Mouse (Mus musculus): ENCODE results near the gene Map3k12. TPM values are rescaled to one million over a fixed set of nuclear protein-coding genes. Genes with fewer than 3 reads are reported as not detected.

The Map3k12 gene
- polyA plus RNA-seq, 1 experiment from 2014 or later, result 53.9 TPM

GRCm38 (mm10) chr15:102468675-102469370 lies 48.0 kb downstream of the Map3k12 start:
- Histone ChIP-seq H3K9ac (replicated peaks) (no peak overlapping the region), H3K4me3 (replicated peaks) (no peak overlapping the region), H3K27ac (no peak overlapping the region), H3K36me3 (peaks cover 3% of the 10 kb centered on the region; the same call in 1 of the 2 replicates), H3K9me3 (no peaks in the 10 kb centered on the region), H3K4me2 (replicated peaks) (no peak overlapping the region), H3K4me1 (replicated peaks) (peaks cover 21% of the 10 kb centered on the region), H3K27me3 (no peaks in the 10 kb centered on the region)
- WGBS, result 94% methylated on average over 9 of the region's 9 CpGs
- ATAC-seq, result no peak

GRCm38 (mm10) chr15:102463666-102464065 lies 53.2 kb downstream of the Map3k12 start:
- no peak overlapping the region for H3K9ac ChIP-seq (replicated peaks)
- H3K27ac ChIP-seq, result no peak overlapping the region
- H3K27me3 ChIP-seq, result no peaks in the 10 kb centered on the region
- H3K4me1 ChIP-seq (replicated peaks), result peaks cover 22% of the 10 kb centered on the region
- H3K9me3 ChIP-seq, result no peaks in the 10 kb centered on the region
- no peak for ATAC-seq
- no peak overlapping the region for H3K4me2 ChIP-seq (replicated peaks)
- no peak overlapping the region for H3K4me3 ChIP-seq (replicated peaks)
- H3K36me3 ChIP-seq, result peaks cover 16% of the 10 kb centered on the region

GRCm38 (mm10) chr15:102461430-102462075 lies 55.3 kb downstream of the Map3k12 start:
- H3K4me3 ChIP-seq (replicated peaks), result no peak overlapping the region
- H3K9me3 ChIP-seq, result no peaks in the 10 kb centered on the region
- H3K27ac ChIP-seq, result no peak overlapping the region
- no peak for ATAC-seq
- no peak overlapping the region; the same call in 1 of the 2 replicates for H3K4me2 ChIP-seq (replicated peaks)
- H3K4me1 ChIP-seq (replicated peaks), result peaks cover 22% of the 10 kb centered on the region
- H3K9ac ChIP-seq (replicated peaks), result no peak overlapping the region
- H3K36me3 ChIP-seq, result peaks cover 15% of the 10 kb centered on the region
- H3K27me3 ChIP-seq, result no peaks in the 10 kb centered on the region
- WGBS, result 83% methylated on average over 9 of the region's 9 CpGs

- H3K9ac ChIP-seq (replicated peaks), result 0 out of 2 replicates have a peak overlapping the region, but pooled peaks have one; percentile 2
- H3K9me3 ChIP-seq, result no peaks in the 10 kb centered on the region
- no peak overlapping the region for H3K27ac ChIP-seq
- H3K27me3 ChIP-seq, result no peaks in the 10 kb centered on the region
- peaks cover 15% of the 10 kb centered on the region for H3K36me3 ChIP-seq
- WGBS, result 70% methylated on average over 4 of the region's 4 CpGs
- H3K4me1 ChIP-seq (replicated peaks), result peaks cover 22% of the 10 kb centered on the region
- no peak for ATAC-seq
- no peak overlapping the region for H3K4me3 ChIP-seq (replicated peaks)
- peak overlapping the region; percentile 15; the same call in 1 of the 2 replicates for H3K4me2 ChIP-seq (replicated peaks)
These were observed 55.9 kb downstream of the Map3k12 start for GRCm38 (mm10) chr15:102460971-102461370.

GRCm38 (mm10) chr15:102460409-102460808 lies 56.5 kb downstream of the Map3k12 start:
- WGBS, result 85% methylated on average over 12 of the region's 12 CpGs
- no peaks in the 10 kb centered on the region for H3K27me3 ChIP-seq
- peak overlapping the region; percentile 15; the same call in 1 of the 2 replicates for H3K4me2 ChIP-seq (replicated peaks)
- H3K4me3 ChIP-seq (replicated peaks), result no peak overlapping the region
- no peak for ATAC-seq
- H3K4me1 ChIP-seq (replicated peaks), result peaks cover 22% of the 10 kb centered on the region
- no peaks in the 10 kb centered on the region for H3K9me3 ChIP-seq
- H3K27ac ChIP-seq, result no peak overlapping the region
- H3K9ac ChIP-seq (replicated peaks), result peak overlapping the region; percentile 2; the same call in 1 of the 2 replicates
- H3K36me3 ChIP-seq, result peaks cover 15% of the 10 kb centered on the region

- ATAC-seq, result no peak
- Histone ChIP-seq H3K27ac (no peak overlapping the region), H3K27me3 (no peaks in the 10 kb centered on the region), H3K4me1 (replicated peaks) (peaks cover 22% of the 10 kb centered on the region), H3K4me3 (replicated peaks) (peak overlapping the region; percentile 52; the same call in 1 of the 2 replicates), H3K9ac (replicated peaks) (peak overlapping the region; percentile 61), H3K36me3 (peaks cover 15% of the 10 kb centered on the region), H3K4me2 (replicated peaks) (peak overlapping the region; percentile 66), H3K9me3 (no peaks in the 10 kb centered on the region)
- WGBS, result 76% methylated on average over 5 of the region's 5 CpGs
These were observed 57.0 kb downstream of the Map3k12 start for GRCm38 (mm10) chr15:102459847-102460246.

GRCm38 (mm10) chr15:102459381-102459780 lies 57.5 kb downstream of the Map3k12 start:
- 0 out of 2 replicates have a peak, but pooled peaks have one; percentile 40 for ATAC-seq
- Histone ChIP-seq H3K36me3 (peaks cover 15% of the 10 kb centered on the region), H3K4me1 (replicated peaks) (peaks cover 22% of the 10 kb centered on the region), H3K4me2 (replicated peaks) (peak overlapping the region; percentile 66), H3K27me3 (no peaks in the 10 kb centered on the region), H3K27ac (no peak overlapping the region; the same call in 1 of the 2 replicates), H3K4me3 (replicated peaks) (peak overlapping the region; percentile 52), H3K9me3 (no peaks in the 10 kb centered on the region), H3K9ac (replicated peaks) (peak overlapping the region; percentile 61)
- 42% methylated on average over 6 of the region's 6 CpGs for WGBS

- ATAC-seq, result peak; percentile 92
- Histone ChIP-seq H3K9ac (replicated peaks) (peak within 1 kb of the TSS; percentile 61), H3K4me3 (replicated peaks) (peak within 1 kb of the TSS; percentile 52), H3K27ac (peak within 1 kb of the TSS; percentile 10; the same call in 1 of the 2 replicates), H3K9me3 (no peaks in the 10 kb centered on the region), H3K4me2 (replicated peaks) (peak within 1 kb of the TSS; percentile 66), H3K27me3 (no peaks in the 10 kb centered on the region), H3K4me1 (replicated peaks) (peaks cover 22% of the 10 kb centered on the region), H3K36me3 (peaks cover 15% of the 10 kb centered on the region)
- WGBS, result under 1% methylated on average over 19 of the region's 19 CpGs
These were observed 58.0 kb downstream of the Map3k12 start, which contains the start of gene Prr13 for GRCm38 (mm10) chr15:102458904-102459317. TSS of gene Prr13 (plus strand) at chr15:102459028.

- Histone ChIP-seq H3K27me3 (no peaks in the 10 kb centered on the region), H3K9ac (replicated peaks) (peak overlapping the region; percentile 61; the same call in 1 of the 2 replicates), H3K4me3 (replicated peaks) (peak overlapping the region; percentile 52)
These were observed 58.7 kb downstream of the Map3k12 start for GRCm38 (mm10) chr15:102458050-102458736.

GRCm38 (mm10) chr15:102455993-102456392 lies 60.9 kb downstream of the Map3k12 start:
- Histone ChIP-seq H3K9me3 (no peaks in the 10 kb centered on the region), H3K27me3 (no peaks in the 10 kb centered on the region), H3K4me1 (replicated peaks) (peaks cover 19% of the 10 kb centered on the region), H3K9ac (replicated peaks) (no peak overlapping the region), H3K36me3 (no peaks in the 10 kb centered on the region), H3K4me3 (replicated peaks) (no peak overlapping the region), H3K4me2 (replicated peaks) (no peak overlapping the region), H3K27ac (no peak overlapping the region)
- ATAC-seq, result no peak
- WGBS, result 36% methylated on average over 6 of the region's 6 CpGs

More at GRCm38 (mm10) chr15:102458050-102458736, 58.7 kb downstream of the Map3k12 start:
- peaks cover 10% of the 10 kb centered on the region for H3K36me3 ChIP-seq
- H3K27ac ChIP-seq, result 0 out of 2 replicates have a peak overlapping the region, but pooled peaks have one; percentile 10
- no peaks in the 10 kb centered on the region for H3K9me3 ChIP-seq
- no peak for ATAC-seq
- peaks cover 22% of the 10 kb centered on the region for H3K4me1 ChIP-seq (replicated peaks)
- 86% methylated on average over 5 of the region's 5 CpGs for WGBS
- peak overlapping the region; percentile 66 for H3K4me2 ChIP-seq (replicated peaks)

GRCm38 (mm10) chr15:102451666-102452430 lies 65.0 kb downstream of the Map3k12 start:
- no peaks in the 10 kb centered on the region for H3K36me3 ChIP-seq
- no peak overlapping the region for H3K4me3 ChIP-seq (replicated peaks)
- no peak overlapping the region for H3K4me2 ChIP-seq (replicated peaks)
- no peak overlapping the region for H3K9ac ChIP-seq (replicated peaks)
- no peaks in the 10 kb centered on the region for H3K4me1 ChIP-seq (replicated peaks)
- H3K9me3 ChIP-seq, result no peaks in the 10 kb centered on the region
- no peak overlapping the region for H3K27ac ChIP-seq
- no peaks in the 10 kb centered on the region for H3K27me3 ChIP-seq
- no peak for ATAC-seq
- WGBS, result 85% methylated on average over 26 of the region's 26 CpGs

All from midbrain, embryonic 13.5 days (tissue).